Mouse (Mus musculus) kidney, adult 2 months (tissue): ENCODE measurements around the gene Atg101. TPM values are rescaled to one million over a fixed set of nuclear protein-coding genes. Genes with fewer than 3 reads are reported as not detected.

Experiments
- DNase-seq: peaks from one replicate; pipeline ENCODE4 v3.0.0; 2021
- H3K27ac ChIP-seq: fragments of 200-500 bp; 2 replicates; pipeline ENCODE4 v1.5.1; 2012; ENCODE audit warnings: low read depth, low read length, control low read depth, inconsistent platforms; ENCODE audit not compliant: insufficient read depth
- H3K27me3 ChIP-seq: fragments of 200-500 bp; replicated peaks from 2 replicates; pipeline ENCODE4 v1.6.1; 2012; ENCODE audit warnings: mild to moderate bottlenecking, moderate library complexity, low read length, inconsistent platforms; ENCODE audit not compliant: control insufficient read depth, insufficient read depth
- H3K36me3 ChIP-seq: fragments of 200-500 bp; 2 replicates; pipeline ENCODE4 v1.6.1; 2012; ENCODE audit warnings: mild to moderate bottlenecking, moderate library complexity, low read length, inconsistent platforms; ENCODE audit not compliant: control insufficient read depth, insufficient read depth
- H3K4me1 ChIP-seq: fragments of 200-500 bp; 2 replicates; pipeline ENCODE4 v1.6.1; 2011; ENCODE audit warnings: low read length; ENCODE audit not compliant: control insufficient read depth, insufficient read depth
- H3K4me3 ChIP-seq: fragments of 200-500 bp; 2 replicates; pipeline ENCODE4 v1.5.1; 2011; ENCODE audit warnings: mild to moderate bottlenecking, low read depth, low read length, control low read depth; ENCODE audit not compliant: insufficient read depth
- CTCF ChIP-seq: fragments of 200-500 bp; conservative IDR thresholded peaks from 2 replicates; pipeline ENCODE4 v1.5.1; 2011; ENCODE audit warnings: low read depth, mild to moderate bottlenecking, control low read depth, low read length, moderate library complexity, mixed read lengths; ENCODE audit not compliant: insufficient read depth, insufficient read length
- POLR2A ChIP-seq: fragments of 200-500 bp; IDR thresholded peaks from one replicate; pipeline ENCODE4 v1.6.1; 2011; ENCODE audit warnings: low read depth, low read length, control low read depth
- WGBS: fragments of 180-500 bp; shearing (Covaris S2); methylation state at CpG from one replicate; pipeline ENCODE4 v1.1.7; 2018; 5-methylcytosine and 5-hydroxymethylcytosine counted together
- polyA plus RNA-seq: library from polyadenylated mRNA; depleted of rRNA; stranded (reverse); fragments of >200 nt; gene quantifications from 2 replicates; pipeline ENCODE4 v1.2.3, GENCODE M21; 2012; rRNA removed

The Atg101 gene
- 46.1 and 48.7 TPM in 2 replicates for polyA plus RNA-seq

DNA sequence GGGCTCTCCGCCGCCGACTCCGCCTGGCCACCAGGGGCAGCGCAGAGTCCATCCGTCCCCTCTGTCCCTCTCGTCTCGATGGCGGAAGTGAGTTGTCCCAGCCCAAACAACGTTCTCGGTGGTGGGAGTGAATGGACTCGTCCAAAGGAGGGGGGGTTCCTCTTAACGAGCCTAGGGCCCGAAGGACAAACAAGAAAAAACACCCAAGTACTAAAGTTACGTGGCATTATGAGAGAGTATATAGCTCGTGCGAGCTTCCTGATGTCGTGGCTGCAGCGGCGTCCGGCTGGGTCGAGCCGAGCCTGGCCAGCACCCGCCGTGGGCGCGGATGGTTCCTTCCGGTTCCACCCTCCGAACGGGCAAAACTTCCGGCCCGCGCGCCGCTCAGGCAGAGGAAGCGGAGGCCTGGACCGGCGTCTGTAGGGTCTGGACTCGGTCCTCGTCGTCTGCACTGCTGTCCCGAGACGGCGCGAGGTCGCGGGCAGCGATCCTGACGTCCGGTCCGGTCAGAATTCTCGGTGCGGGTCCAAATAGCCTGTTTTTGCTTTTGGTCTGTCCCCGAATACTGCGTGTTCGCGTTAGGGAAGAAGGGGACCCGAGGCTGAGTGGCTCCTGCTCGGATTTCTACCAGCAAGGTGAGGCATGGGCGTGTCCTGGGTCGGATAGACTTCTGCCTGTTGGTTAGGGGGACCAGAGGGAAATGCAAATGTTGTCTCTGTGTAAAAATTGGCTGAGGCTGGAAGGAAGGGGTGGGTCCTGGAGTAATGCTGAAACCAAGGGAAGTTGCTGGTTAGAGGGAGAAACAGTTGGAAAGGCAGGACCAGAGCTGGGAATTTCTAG, at the start of gene Atg101:
Gene Atg101 (plus strand): TSS at position 362 of the 840 bp plus-strand sequence.
- no peaks in the 10 kb centered on the region for H3K27me3 ChIP-seq
- under 1% methylated on average over 61 of the region's 61 CpGs for WGBS
- TF ChIP-seq POLR2A (peak; percentile 62), CTCF (peak; percentile 88)
- no peaks in the 10 kb centered on the region for H3K36me3 ChIP-seq
- peak within 1 kb of the TSS; percentile 98 for H3K27ac ChIP-seq
- peak within 1 kb of the TSS; percentile 87 for H3K4me3 ChIP-seq
- peaks cover 11% of the 10 kb centered on the region; the same call in 1 of the 2 replicates for H3K4me1 ChIP-seq
- peak; percentile 93 for DNase-seq

DNA sequence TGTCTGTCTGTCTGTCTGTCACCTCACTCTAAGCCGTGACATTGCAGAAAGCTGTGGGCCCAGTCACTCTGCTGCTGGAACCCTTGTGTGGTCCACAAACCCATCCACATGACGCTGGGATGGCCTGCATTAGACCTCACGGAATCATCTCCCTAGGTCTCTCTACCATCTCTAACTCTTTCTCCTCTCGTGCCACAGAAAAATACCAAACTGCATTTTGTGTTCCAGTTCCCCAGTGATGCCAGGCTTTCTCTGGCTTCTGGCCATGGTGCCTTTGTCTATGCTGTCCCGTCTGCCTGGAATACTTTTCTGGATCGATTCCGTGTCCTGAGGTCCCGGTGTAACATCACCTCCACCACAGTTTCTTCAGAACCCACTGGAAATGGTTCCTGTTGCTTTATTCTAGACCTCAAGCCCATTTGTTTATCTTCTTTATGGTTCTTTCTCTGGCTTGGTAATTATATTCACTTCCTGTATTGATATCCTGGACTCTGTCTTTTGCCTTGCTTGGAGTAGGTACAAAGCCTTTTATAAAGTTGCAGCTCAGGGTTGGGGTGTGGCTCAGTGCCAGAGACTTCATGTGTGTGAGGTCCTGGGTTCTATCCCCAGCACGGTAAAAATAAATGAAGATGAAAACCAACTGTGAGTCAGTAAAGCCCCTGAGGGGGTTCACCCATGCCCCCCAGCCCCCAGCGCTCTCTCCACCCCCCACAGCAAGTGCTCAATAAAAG, 49.3 kb upstream of the Atg101 start:
- 70% methylated on average over 10 of the region's 10 CpGs for WGBS
- no peaks in the 10 kb centered on the region for H3K36me3 ChIP-seq
- DNase-seq: no peak
- H3K4me1 ChIP-seq: no peaks in the 10 kb centered on the region
- H3K4me3 ChIP-seq: no peak overlapping the region
- H3K27ac ChIP-seq: no peak overlapping the region
- H3K27me3 ChIP-seq: no peaks in the 10 kb centered on the region
- TF ChIP-seq CTCF: no peak
- no peak for TF ChIP-seq POLR2A

DNA sequence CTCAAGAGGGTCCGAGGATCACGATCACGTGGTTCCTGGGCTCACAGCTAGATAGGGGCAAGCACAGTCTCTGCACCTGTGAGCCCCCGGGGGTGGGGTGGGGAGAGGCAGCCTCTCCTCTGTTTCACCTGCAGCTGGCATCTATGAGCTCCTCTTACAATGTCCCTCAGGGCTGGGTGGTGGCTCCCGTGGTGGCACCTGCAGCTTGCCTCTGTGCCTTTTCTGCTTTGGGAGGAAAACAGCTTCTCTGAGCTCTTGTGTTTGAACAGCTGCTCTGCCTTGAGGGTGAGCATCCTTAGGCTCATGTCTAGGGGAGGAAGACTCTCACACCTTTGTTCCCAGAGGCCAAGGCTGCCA, 48.8 kb upstream of the Atg101 start:
- WGBS: 39% methylated on average over 5 of the region's 5 CpGs
- TF ChIP-seq POLR2A (no peak), CTCF (no peak)
- no peaks in the 10 kb centered on the region for H3K4me1 ChIP-seq
- H3K4me3 ChIP-seq: no peak overlapping the region
- H3K27ac ChIP-seq: no peak overlapping the region
- DNase-seq: no peak
- H3K36me3 ChIP-seq: no peaks in the 10 kb centered on the region
- H3K27me3 ChIP-seq: no peaks in the 10 kb centered on the region

- no peak overlapping the region for H3K27ac ChIP-seq
- no peaks in the 10 kb centered on the region for H3K36me3 ChIP-seq
- DNase-seq: peak; percentile 31
- TF ChIP-seq POLR2A (no peak), CTCF (no peak)
- H3K27me3 ChIP-seq: no peaks in the 10 kb centered on the region
- H3K4me1 ChIP-seq: 0 out of 2 replicates have a peak, but pooled peaks cover under 1% of the 10 kb centered on the region
- WGBS: 21% methylated on average over 12 of the region's 12 CpGs
- no peak overlapping the region for H3K4me3 ChIP-seq
Observed at GRCm38 (mm10) chr15:101235728-101236327, 48.2 kb upstream of the Atg101 start.

GRCm38 (mm10) chr15:101236878-101237277, 47.2 kb upstream of the Atg101 start:
- Histone ChIP-seq H3K27me3 (no peaks in the 10 kb centered on the region), H3K27ac (no peak overlapping the region), H3K36me3 (no peaks in the 10 kb centered on the region), H3K4me3 (no peak overlapping the region), H3K4me1 (0 out of 2 replicates have a peak, but pooled peaks cover 4% of the 10 kb centered on the region)
- DNase-seq: peak; percentile 74
- no peak for TF ChIP-seq POLR2A
- TF ChIP-seq CTCF: peak; percentile 75
- 10% methylated on average over 3 of the region's 3 CpGs for WGBS

DNA sequence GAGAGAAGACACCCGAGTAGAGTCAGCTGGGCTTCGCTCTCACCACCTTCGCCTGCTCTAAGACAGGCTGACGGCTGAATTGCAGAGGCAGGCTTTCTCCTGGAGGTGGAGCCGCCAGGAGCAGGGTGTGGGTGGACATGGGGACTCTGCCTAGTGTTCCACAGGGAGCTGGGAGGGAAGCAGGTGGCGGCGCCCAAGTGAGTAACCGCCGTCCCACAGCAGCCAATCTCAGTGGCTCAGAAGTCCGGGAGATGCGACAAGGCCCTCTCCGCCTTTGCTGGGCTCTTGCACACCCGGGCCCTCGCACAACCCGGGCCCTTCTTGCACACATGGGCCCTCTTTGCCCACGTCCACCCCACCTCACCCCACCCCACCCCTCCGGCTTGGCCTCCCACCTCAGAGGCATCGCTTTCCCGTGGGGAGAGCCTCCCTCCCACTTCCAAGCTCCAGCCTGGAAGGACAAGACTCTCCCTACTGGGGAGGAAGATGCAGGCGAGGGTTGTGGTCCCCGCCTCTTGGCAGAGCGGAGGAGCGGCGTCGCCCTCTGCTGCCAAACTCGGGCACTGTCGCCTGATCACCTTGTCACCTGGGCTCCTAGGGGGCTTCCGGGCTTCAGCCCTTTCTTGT, 45.1 kb upstream of the Atg101 start:
- DNase-seq: peak; percentile 51
- 13% methylated on average over 28 of the region's 28 CpGs for WGBS
- 0 out of 2 replicates have a peak, but pooled peaks cover 6% of the 10 kb centered on the region for H3K4me1 ChIP-seq
- no peaks in the 10 kb centered on the region for H3K36me3 ChIP-seq
- no peak overlapping the region for H3K27ac ChIP-seq
- H3K4me3 ChIP-seq: no peak overlapping the region
- H3K27me3 ChIP-seq: no peaks in the 10 kb centered on the region
- TF ChIP-seq CTCF: peak; percentile 58; the same call in 1 of the 2 replicates
- no peak for TF ChIP-seq POLR2A
